Mouse (Mus musculus): ENCODE measurements around the gene Rrh. TPM values are rescaled to one million over a fixed set of nuclear protein-coding genes. Genes with fewer than 3 reads are reported as not detected.
A peak's percentile ranks its signal among the peaks of the same experiment; 100 is the strongest.
"Not testable (repeated sequence)": the region's sequence is repeated elsewhere in the genome, so short reads cannot be mapped to it uniquely, and the experiment has no call there.

Rrh gene
- polyA plus RNA-seq, 1 experiment from 2014 or later = not detected

- Histone ChIP-seq H3K36me3 (ENCODE audit: control insufficient read depth, insufficient read depth, low read length) (no peaks in the 10 kb centered on the region), H3K27ac (ENCODE audit: low read depth, low read length) (no peak overlapping the region), H3K27me3 (ENCODE audit: control insufficient read depth, insufficient read depth, low read length) (no peaks in the 10 kb centered on the region), H3K4me3 (ENCODE audit: low read depth, low read length) (no peak overlapping the region), H3K4me1 (replicated peaks; ENCODE audit: control insufficient read depth, insufficient read depth, low read length) (no peaks in the 10 kb centered on the region), H3K9ac (ENCODE audit: low read length) (no peak overlapping the region), H3K9me3 (ENCODE audit: control insufficient read depth, low read length) (no peaks in the 10 kb centered on the region), H3K4me2 (ENCODE audit: low read depth, low read length, severe bottlenecking) (no peak overlapping the region)
- no peak for ATAC-seq (replicated peaks; ENCODE audit: low FRiP score)
- WGBS = 83% methylated on average over 6 of the region's 6 CpGs
- DNase-seq (ENCODE audit: low spot score) = no peak
Observed at GRCm38 (mm10) chr3:129771210-129771609, 51.2 kb downstream of the Rrh start.

DNA sequence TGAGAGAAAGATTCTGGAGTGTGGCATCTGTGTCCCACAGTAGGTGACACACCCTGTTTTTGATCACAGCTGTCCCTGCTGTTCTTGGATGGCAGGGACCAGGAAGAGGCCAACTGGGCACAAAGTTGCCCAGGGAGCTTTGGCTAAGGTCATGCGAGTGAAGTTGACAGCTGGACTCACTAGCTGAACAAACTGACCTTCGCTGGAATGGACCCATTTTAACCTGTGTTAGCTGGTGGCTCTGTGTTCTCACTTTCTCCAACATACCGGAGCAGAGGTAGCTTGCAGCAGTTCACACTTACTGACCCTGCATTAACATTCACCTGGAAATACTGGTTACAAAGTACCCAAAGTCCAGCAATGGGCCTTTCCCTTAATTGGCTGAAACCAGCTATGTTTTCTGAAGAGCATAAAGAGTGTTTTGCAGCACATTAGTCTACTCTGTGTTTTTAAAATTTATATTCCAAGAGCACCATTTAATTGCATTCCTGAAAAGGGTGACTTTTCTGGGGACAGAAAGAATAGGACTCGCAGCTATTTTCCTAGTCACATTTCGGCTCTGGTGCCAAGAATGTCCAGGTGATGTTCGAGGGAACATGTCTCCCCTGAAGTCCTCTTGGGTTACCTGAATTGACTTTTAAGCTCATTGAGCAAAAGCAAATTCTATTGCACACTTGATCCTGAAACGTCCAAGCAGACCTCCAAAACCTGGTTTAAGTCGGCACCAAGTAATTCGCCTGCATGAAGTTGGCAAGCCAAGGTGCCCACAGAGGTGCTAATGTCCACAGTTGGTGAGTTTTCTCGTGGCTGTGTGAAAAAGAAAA lies 55.2 kb downstream of the Rrh start:
- Histone ChIP-seq H3K4me2 (ENCODE audit: low read depth, low read length, severe bottlenecking) (no peak overlapping the region), H3K9ac (ENCODE audit: low read length) (no peak overlapping the region), H3K27me3 (ENCODE audit: control insufficient read depth, insufficient read depth, low read length) (no peaks in the 10 kb centered on the region), H3K4me3 (ENCODE audit: low read depth, low read length) (no peak overlapping the region), H3K9me3 (ENCODE audit: control insufficient read depth, low read length) (no peaks in the 10 kb centered on the region), H3K36me3 (ENCODE audit: control insufficient read depth, insufficient read depth, low read length) (no peaks in the 10 kb centered on the region), H3K27ac (ENCODE audit: low read depth, low read length) (no peak overlapping the region), H3K4me1 (replicated peaks; ENCODE audit: control insufficient read depth, insufficient read depth, low read length) (no peaks in the 10 kb centered on the region)
- no peak for ATAC-seq (replicated peaks; ENCODE audit: low FRiP score)
- 85% methylated on average over 10 of the region's 10 CpGs for WGBS
- DNase-seq (ENCODE audit: low spot score) = no peak

DNA sequence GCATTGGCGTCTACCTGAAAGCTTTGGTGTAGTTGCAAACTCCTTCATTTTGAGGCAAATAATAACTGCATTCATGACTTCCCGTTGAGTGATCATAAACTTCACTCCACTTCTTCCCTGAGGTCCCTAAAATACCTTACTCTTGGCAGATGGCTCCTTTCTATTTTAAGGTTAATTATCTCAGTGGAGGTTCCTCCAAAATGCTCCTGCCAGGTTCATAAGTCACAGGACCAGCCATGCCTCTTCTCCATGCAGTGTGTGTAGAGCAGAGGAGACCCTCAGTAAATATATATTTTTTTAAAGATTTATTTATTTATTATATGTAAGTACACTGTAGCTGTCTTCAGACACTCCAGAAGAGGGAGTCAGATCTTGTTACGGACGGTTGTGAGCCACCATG lies 56.3 kb downstream of the Rrh start:
- DNase-seq (ENCODE audit: low spot score) (no peak), ATAC-seq (replicated peaks; ENCODE audit: low FRiP score) (no peak)
- no peaks in the 10 kb centered on the region for H3K27me3 ChIP-seq (ENCODE audit: control insufficient read depth, insufficient read depth, low read length)
- no peak overlapping the region for H3K27ac ChIP-seq (ENCODE audit: low read depth, low read length)
- no peaks in the 10 kb centered on the region for H3K4me1 ChIP-seq (replicated peaks; ENCODE audit: control insufficient read depth, insufficient read depth, low read length)
- 88% methylated on average over 4 of the region's 4 CpGs for WGBS
- no peak overlapping the region for H3K4me3 ChIP-seq (ENCODE audit: low read depth, low read length)
- H3K9me3 ChIP-seq (ENCODE audit: control insufficient read depth, low read length) = no peaks in the 10 kb centered on the region
- no peak overlapping the region for H3K9ac ChIP-seq (ENCODE audit: low read length)
- no peak overlapping the region for H3K4me2 ChIP-seq (ENCODE audit: low read depth, low read length, severe bottlenecking)
- no peaks in the 10 kb centered on the region for H3K36me3 ChIP-seq (ENCODE audit: control insufficient read depth, insufficient read depth, low read length)

DNA sequence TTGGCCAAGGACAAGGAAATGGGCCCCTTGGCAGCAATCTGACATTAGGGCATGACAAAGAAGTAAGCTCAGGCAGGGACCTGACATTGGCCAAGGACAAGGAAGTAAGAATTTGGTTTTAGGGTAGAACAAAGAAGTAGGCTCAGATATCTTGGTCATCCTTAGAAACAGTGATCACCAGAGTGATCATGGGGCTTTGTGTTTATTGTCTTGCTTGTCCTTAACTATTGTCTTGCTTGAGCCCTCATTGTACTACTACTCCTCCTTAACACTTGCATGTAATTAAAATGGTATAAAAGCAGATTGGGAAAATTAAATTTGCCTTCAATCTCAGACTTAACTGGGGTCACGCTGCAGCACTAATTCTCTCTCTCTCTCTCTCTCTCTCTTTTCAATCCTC lies 64.8 kb downstream of the Rrh start:
- not testable (repeated sequence) for H3K36me3 ChIP-seq (ENCODE audit: control insufficient read depth, insufficient read depth, low read length); H3K27ac ChIP-seq (ENCODE audit: low read depth, low read length); H3K9ac ChIP-seq (ENCODE audit: low read length); H3K4me3 ChIP-seq (ENCODE audit: low read depth, low read length); H3K27me3 ChIP-seq (ENCODE audit: control insufficient read depth, insufficient read depth, low read length); DNase-seq (ENCODE audit: low spot score); H3K4me1 ChIP-seq (replicated peaks; ENCODE audit: control insufficient read depth, insufficient read depth, low read length); H3K4me2 ChIP-seq (ENCODE audit: low read depth, low read length, severe bottlenecking); H3K9me3 ChIP-seq (ENCODE audit: control insufficient read depth, low read length); ATAC-seq (replicated peaks; ENCODE audit: low FRiP score)
- WGBS = 88% methylated on average over 1 of the region's 1 CpGs

GRCm38 (mm10) chr3:129754650-129755604 lies 67.5 kb downstream of the Rrh start, which contains the start of gene Egf:
TSS of gene Egf (minus strand) at chr3:129755316.
- ATAC-seq (replicated peaks; ENCODE audit: low FRiP score) (peak; percentile 42; the same call in 1 of the 2 replicates), DNase-seq (ENCODE audit: low spot score) (peak; percentile 58)
- Histone ChIP-seq H3K36me3 (ENCODE audit: control insufficient read depth, insufficient read depth, low read length) (no peaks in the 10 kb centered on the region), H3K27ac (ENCODE audit: low read depth, low read length) (no peak within 1 kb of the TSS), H3K4me1 (replicated peaks; ENCODE audit: control insufficient read depth, insufficient read depth, low read length) (0 out of 2 replicates have a peak, but pooled peaks cover 3% of the 10 kb centered on the region), H3K4me2 (ENCODE audit: low read depth, low read length, severe bottlenecking) (peak within 1 kb of the TSS; percentile 45), H3K9ac (ENCODE audit: low read length) (no peak within 1 kb of the TSS), H3K27me3 (ENCODE audit: control insufficient read depth, insufficient read depth, low read length) (no peaks in the 10 kb centered on the region), H3K9me3 (ENCODE audit: control insufficient read depth, low read length) (no peaks in the 10 kb centered on the region), H3K4me3 (ENCODE audit: low read depth, low read length) (no peak within 1 kb of the TSS)
- 9% methylated on average over 20 of the region's 20 CpGs for WGBS

Other genes starting within 250 kb of the Rrh start
- 1.7 and 1.9 TPM in 2 replicates for gene Egf, start 67.3 kb downstream of the Rrh start, polyA plus RNA-seq (2014; fragmentation: Nextera tagmentation; extraction: Ambion mirVana)
- gene Lrit3, start 18.6 kb downstream of the Rrh start, polyA plus RNA-seq (2014; fragmentation: Nextera tagmentation; extraction: Ambion mirVana) = not detected in 2 replicates
- 40.9 and 42.8 TPM in 2 replicates for gene Gar1, start 8.8 kb upstream of the Rrh start, polyA plus RNA-seq (2014; fragmentation: Nextera tagmentation; extraction: Ambion mirVana)
- 0.08 and 0.29 TPM in 2 replicates for gene Cfi, start 13.3 kb upstream of the Rrh start, polyA plus RNA-seq (2014; fragmentation: Nextera tagmentation; extraction: Ambion mirVana)
- 33.7 and 39.0 TPM in 2 replicates for gene Pla2g12a, start 56.0 kb upstream of the Rrh start, polyA plus RNA-seq (2014; fragmentation: Nextera tagmentation; extraction: Ambion mirVana)
- 62.8 and 64.7 TPM in 2 replicates for gene Casp6, start 78.8 kb upstream of the Rrh start, polyA plus RNA-seq (2014; fragmentation: Nextera tagmentation; extraction: Ambion mirVana)
- gene Mcub, start 147.6 kb upstream of the Rrh start, polyA plus RNA-seq (2014; fragmentation: Nextera tagmentation; extraction: Ambion mirVana) = 3.2 and 4.3 TPM in 2 replicates
- 38.2 and 38.9 TPM in 2 replicates for gene Sec24b, start 239.0 kb upstream of the Rrh start, polyA plus RNA-seq (2014; fragmentation: Nextera tagmentation; extraction: Ambion mirVana)

Measured in forebrain, embryonic 11.5 days (tissue).